Mouse (Mus musculus) Patski (cell line): ENCODE measurements around the gene Umps. TPM values are rescaled to one million over a fixed set of nuclear protein-coding genes. Genes with fewer than 3 reads are reported as not detected.

ENCODE experiments used
- ATAC-seq: fragments of 100-300 bp; one replicate; pipeline ENCODE4 v1.8.0; 2021
- CTCF ChIA-PET: fragments of 350-600 bp; sonication (Branson Sonifier 250); formaldehyde crosslinking; loops from one replicate; lab custom pipeline; 2022; ENCODE audit warnings: inconsistent platforms; lab: Charles Lee
- POLR2A ChIA-PET: fragments of 350-600 bp; sonication (Branson Sonifier 250); formaldehyde crosslinking; loops from one replicate; lab custom pipeline; 2022; ENCODE audit warnings: antibody characterized with exemption, inconsistent platforms; lab: Charles Lee
- DNase-seq: peaks from one replicate; pipeline ENCODE4 v3.0.0-alpha.2; 2011; ENCODE audit warnings: low read depth, low spot score
- H3K27me3 ChIP-seq: fragments of 371-371 bp; one replicate; pipeline ENCODE4 v1.5.1; 2021
- CTCF ChIP-seq: fragments of 100-300 bp; IDR thresholded peaks from one replicate; pipeline ENCODE4 v1.5.1; 2021
- in situ Hi-C: fragments of 300-500 bp; cut with MboI; formaldehyde crosslinking; loops from 3 replicates; pipeline ENCODE4 v1.11.1; 2018; ENCODE audit warnings: low pct_unique_long_range_greater_than_20kb, mixed read lengths
- polyA plus RNA-seq: library from polyadenylated mRNA; unstranded; gene quantifications from one replicate; pipeline ENCODE4 v1.2.3, GENCODE M21; 2021

Gene Umps
- polyA plus RNA-seq, 1 experiment from 2014 or later: 45.3 TPM

- in situ Hi-C loops: no loop called here
- CTCF ChIA-PET: no interaction called here
- DNase-seq (no peak), ATAC-seq (no peak)
- no peak for TF ChIP-seq CTCF
- no peaks in the 10 kb centered on the region for H3K27me3 ChIP-seq
- POLR2A ChIA-PET: no interaction called here
Observed at GRCm38 (mm10) chr16:33965878-33966537, 830 bp downstream of the Umps start.

DNA sequence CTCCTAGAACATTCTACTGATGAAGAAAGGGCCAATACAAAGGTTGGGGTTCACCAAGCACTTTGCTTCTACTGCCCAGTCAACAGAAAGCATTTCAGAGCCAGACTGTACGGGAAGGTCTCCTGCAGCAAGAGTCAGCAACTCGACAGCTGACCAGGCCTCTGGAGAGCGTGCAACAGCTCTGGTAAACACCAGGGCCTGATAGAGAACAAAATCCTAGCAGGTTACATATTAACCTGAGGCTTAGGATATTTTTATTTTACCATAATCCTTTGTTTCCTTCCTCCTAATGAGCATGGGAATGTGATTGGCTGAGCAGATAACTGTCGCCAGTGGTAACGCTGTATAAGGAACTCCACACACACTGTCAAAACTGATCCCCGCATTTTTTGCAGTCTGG, 3.3 kb downstream of the Umps start:
- no peaks in the 10 kb centered on the region for H3K27me3 ChIP-seq
- ATAC-seq (peak; percentile 48), DNase-seq (peak; percentile 70)
- CTCF ChIA-PET: interaction anchor here (1.2 to 3.5 kb wide), 2 partner anchors 25 to 143 kb away, joined by 4 to 10 read pairs; no protein-coding TSS in a partner anchor
- in situ Hi-C loops: no loop called here
- POLR2A ChIA-PET: no interaction called here
- no peak for TF ChIP-seq CTCF

- H3K27me3 ChIP-seq: no peaks in the 10 kb centered on the region
- ATAC-seq: no peak
- POLR2A ChIA-PET: interaction anchor here (1.0 kb wide), 1 partner anchor 121 kb away, joined by 3 read pairs; no protein-coding TSS in a partner anchor
- in situ Hi-C loops: loop anchor here (5.0 kb wide), 2 partner anchors 57 to 132 kb away; no protein-coding TSS in a partner anchor
- CTCF ChIA-PET: interaction anchor here (1.4 to 2.5 kb wide), 4 partner anchors 33 to 134 kb away, joined by 3 to 11 read pairs (median 4); no protein-coding TSS in a partner anchor
- DNase-seq: no peak
- no peak for TF ChIP-seq CTCF
Observed at GRCm38 (mm10) chr16:33954793-33955192, 12.0 kb downstream of the Umps start.

DNA sequence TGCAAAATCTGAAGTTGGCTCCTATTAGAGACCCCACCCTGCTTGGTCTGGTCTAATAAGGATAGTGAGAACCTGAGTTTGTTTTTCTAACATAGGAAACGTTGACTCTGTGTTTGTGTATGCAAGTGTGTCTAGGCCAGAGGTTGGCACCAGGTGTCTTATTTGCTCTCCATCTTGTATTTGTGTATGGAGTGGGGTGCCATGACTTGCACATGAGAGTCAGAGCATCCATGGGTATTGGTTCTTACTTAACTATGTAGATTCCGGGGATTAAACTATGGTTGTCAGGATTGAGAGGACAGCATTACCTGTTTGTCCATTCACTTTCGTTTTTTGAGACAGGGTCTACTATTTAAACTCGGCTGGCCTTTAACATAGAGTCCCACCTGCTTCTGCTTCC, 13.8 kb downstream of the Umps start:
- ChIA-PET POLR2A (no interaction called here), CTCF (no interaction called here)
- in situ Hi-C loops: loop anchor here (5.0 kb wide), 2 partner anchors 56 to 131 kb away; no protein-coding TSS in a partner anchor
- no peaks in the 10 kb centered on the region for H3K27me3 ChIP-seq
- DNase-seq (no peak), ATAC-seq (no peak)
- no peak for TF ChIP-seq CTCF

DNA sequence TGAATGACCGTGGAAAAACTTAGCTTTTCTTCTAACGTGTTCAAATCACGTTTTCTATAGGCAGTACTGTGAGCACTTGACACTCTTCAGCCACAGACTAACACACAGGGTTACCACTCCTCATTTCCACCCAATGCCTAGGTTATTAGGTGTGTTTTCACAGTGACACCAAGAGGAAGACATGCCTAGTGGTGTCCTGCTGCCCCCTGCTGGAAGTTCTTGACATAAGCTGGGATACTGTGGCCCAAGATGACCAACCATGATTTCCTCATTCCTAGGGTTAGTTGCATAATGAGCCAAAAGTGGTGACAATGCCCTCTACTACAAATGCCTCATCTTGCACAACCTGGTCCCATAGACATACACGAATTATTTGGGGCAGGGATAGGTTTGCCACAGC, 16.0 kb downstream of the Umps start:
- in situ Hi-C loops: loop anchor here (5.0 kb wide), 2 partner anchors 54 to 129 kb away; no protein-coding TSS in a partner anchor
- CTCF ChIA-PET: interaction anchor here (0.6 to 2.6 kb wide), 8 partner anchors 11 to 129 kb away, joined by 3 to 22 read pairs (median 3); no protein-coding TSS in a partner anchor
- no peaks in the 10 kb centered on the region for H3K27me3 ChIP-seq
- ATAC-seq (peak; percentile 54), DNase-seq (peak; percentile 41)
- no peak for TF ChIP-seq CTCF
- POLR2A ChIA-PET: interaction anchor here (1.2 kb wide), 1 partner anchor 135 kb away, joined by 3 read pairs; no protein-coding TSS in a partner anchor

DNA sequence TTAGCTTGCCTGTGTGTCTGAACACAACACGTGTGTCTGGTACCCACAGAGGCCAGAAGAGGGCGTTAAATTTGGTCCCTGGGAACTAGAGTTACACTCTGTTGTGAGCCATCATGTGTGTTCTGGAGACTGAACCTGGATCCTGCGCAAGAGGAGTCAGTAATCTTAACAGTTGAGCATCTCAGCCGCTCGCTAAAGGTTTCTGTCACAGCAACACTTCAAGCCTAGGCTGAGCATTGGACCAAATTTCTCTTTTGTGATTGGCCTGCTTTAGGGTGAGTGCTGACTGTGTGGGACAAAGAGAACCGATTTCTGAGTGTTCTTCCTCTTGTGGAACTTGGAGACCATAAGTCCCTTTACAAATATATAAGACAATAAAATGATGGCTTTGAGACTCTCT, 16.5 kb downstream of the Umps start:
- ATAC-seq: peak; percentile 28
- in situ Hi-C loops: loop anchor here (5.0 kb wide), 2 partner anchors 53 to 128 kb away; no protein-coding TSS in a partner anchor
- CTCF ChIA-PET: interaction anchor here (1.0 to 2.6 kb wide), 8 partner anchors 11 to 129 kb away, joined by 3 to 22 read pairs (median 3); no protein-coding TSS in a partner anchor

DNA sequence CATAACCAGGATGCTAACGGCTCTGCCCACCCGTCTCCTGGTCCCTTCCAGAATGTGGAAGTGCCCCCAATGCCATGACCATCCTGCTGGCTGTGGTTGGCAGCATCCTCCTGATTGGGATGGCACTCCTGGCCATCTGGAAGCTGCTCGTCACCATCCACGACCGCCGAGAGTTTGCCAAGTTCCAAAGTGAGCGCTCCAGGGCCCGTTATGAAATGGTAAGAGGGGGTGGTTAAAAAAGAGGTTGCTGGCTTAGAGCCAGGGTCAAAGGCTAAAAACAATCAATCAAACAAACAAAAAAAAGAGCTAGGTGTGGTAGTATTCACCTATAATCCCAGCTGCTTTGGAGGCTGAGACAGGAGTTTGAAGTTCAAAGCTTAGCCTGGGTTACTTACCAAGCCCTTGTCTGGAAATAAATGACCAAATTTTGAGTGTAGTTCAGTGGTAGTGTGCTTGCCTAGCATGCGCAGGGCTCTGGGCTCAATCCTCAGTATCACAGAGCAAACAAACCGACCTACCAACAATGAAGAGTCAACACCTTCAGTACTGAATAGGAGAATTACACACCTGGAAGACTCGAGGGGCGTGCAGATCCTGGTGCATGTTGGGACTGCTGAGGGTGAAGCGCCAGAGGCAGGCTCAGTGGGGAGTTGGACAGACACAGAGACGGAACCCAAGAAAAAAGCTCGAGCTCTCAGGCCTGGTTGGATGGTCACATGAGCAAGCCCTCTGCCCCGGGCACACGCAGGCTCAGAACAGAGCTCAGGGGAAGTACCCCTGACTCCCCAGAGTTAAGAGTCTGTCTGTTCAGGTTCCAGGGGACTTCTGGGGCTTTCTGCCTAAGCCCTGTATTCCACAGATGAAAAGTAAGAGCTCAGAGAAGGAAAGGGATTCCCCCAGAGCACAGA, 18.9 kb downstream of the Umps start:
- in situ Hi-C loops: no loop called here
- no peaks in the 10 kb centered on the region for H3K27me3 ChIP-seq
- no peak for DNase-seq
- POLR2A ChIA-PET: no interaction called here
- ATAC-seq: no peak
- no peak for TF ChIP-seq CTCF
- CTCF ChIA-PET: interaction anchor here (0.7 kb wide), 1 partner anchor 59 kb away, joined by 3 read pairs; no protein-coding TSS in a partner anchor

More for the DNA sequence above, 16.5 kb downstream of the Umps start:
- no peaks in the 10 kb centered on the region for H3K27me3 ChIP-seq
- POLR2A ChIA-PET: interaction anchor here (1.2 kb wide), 1 partner anchor 134 kb away, joined by 3 read pairs; no protein-coding TSS in a partner anchor
- TF ChIP-seq CTCF: no peak
- DNase-seq: no peak

- CTCF ChIA-PET: interaction anchor here (1.2 to 1.4 kb wide), 2 partner anchors 15 to 126 kb away, joined by 3 to 4 read pairs; no protein-coding TSS in a partner anchor
- TF ChIP-seq CTCF: no peak
- H3K27me3 ChIP-seq: no peaks in the 10 kb centered on the region
- ATAC-seq: no peak
- POLR2A ChIA-PET: no interaction called here
- no peak for DNase-seq
- in situ Hi-C loops: no loop called here
Observed at GRCm38 (mm10) chr16:33946021-33946420, 20.8 kb downstream of the Umps start.

- no peak for TF ChIP-seq CTCF
- H3K27me3 ChIP-seq: no peaks in the 10 kb centered on the region
- ATAC-seq (no peak), DNase-seq (no peak)
- ChIA-PET CTCF (interaction anchor here (1.2 kb wide), 1 partner anchor 29 kb away, joined by 3 read pairs; no protein-coding TSS in a partner anchor), POLR2A (interaction anchor here (0.6 kb wide), 1 partner anchor 134 kb away, joined by 3 read pairs; no protein-coding TSS in a partner anchor)
- in situ Hi-C loops: no loop called here
Observed at GRCm38 (mm10) chr16:33944772-33945171, 22.1 kb downstream of the Umps start.

- POLR2A ChIA-PET: interaction anchor here (0.9 kb wide), 1 partner anchor 27 kb away, joined by 5 read pairs; no protein-coding TSS in a partner anchor
- no peak for TF ChIP-seq CTCF
- no peak for ATAC-seq
- no peak for DNase-seq
- in situ Hi-C loops: no loop called here
- CTCF ChIA-PET: interaction anchor here (1.2 kb wide), 1 partner anchor 28 kb away, joined by 3 read pairs; no protein-coding TSS in a partner anchor
- H3K27me3 ChIP-seq: no peaks in the 10 kb centered on the region
Observed at GRCm38 (mm10) chr16:33944126-33944525, 22.7 kb downstream of the Umps start.
